Mouse (Mus musculus): Measurements from ENCODE around the gene Rgl1. TPM values are rescaled to one million over a fixed set of nuclear protein-coding genes. Genes with fewer than 3 reads are reported as not detected.
"Not testable (repeated sequence)": the region's sequence is repeated elsewhere in the genome, so short reads cannot be mapped to it uniquely, and the experiment has no call there.

Gene Rgl1
- polyA plus RNA-seq, 1 experiment, result 49.2 TPM

DNA sequence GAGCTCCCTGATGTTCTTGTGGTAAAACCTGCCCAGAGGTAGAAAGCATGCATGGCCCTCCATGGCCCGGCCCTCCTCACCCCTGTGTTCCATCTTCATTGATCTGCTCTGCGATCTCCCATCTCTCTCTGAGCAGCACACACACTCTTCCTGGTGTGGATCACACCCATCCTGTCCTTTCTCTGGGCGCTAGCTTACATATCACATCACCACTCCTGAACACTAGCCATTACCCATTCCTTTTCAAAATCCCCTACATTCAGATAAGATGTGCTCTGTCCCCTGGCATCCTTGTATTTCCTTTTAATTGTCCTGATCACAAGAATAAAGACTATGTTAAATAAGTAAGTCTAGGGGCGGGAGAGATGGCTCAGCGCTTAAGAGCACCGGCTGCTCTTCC lies 111.3 kb downstream of the Rgl1 start:
- H3K27me3 ChIP-seq (ENCODE audit: control insufficient read depth, insufficient read depth, low read length), result no peaks in the 10 kb centered on the region
- H3K4me1 ChIP-seq (ENCODE audit: control insufficient read depth, insufficient read depth, low read length), result no peaks in the 10 kb centered on the region
- H3K27ac ChIP-seq (ENCODE audit: control insufficient read depth, insufficient read depth, low read depth, low read length), result no peak overlapping the region
- H3K36me3 ChIP-seq (ENCODE audit: control insufficient read depth, insufficient read depth, low read length), result no peaks in the 10 kb centered on the region
- TF ChIP-seq CTCF (IDR thresholded peaks at IDR 0.05; ENCODE audit: control insufficient read depth, insufficient read depth, insufficient replicate concordance, low read depth, low read length), result no peak
- TF ChIP-seq POLR2A (IDR thresholded peaks at IDR 0.05; ENCODE audit: control insufficient read depth, low read depth, low read length), result no peak
- no peak overlapping the region for H3K4me3 ChIP-seq (ENCODE audit: control insufficient read depth, low read depth, low read length)

DNA sequence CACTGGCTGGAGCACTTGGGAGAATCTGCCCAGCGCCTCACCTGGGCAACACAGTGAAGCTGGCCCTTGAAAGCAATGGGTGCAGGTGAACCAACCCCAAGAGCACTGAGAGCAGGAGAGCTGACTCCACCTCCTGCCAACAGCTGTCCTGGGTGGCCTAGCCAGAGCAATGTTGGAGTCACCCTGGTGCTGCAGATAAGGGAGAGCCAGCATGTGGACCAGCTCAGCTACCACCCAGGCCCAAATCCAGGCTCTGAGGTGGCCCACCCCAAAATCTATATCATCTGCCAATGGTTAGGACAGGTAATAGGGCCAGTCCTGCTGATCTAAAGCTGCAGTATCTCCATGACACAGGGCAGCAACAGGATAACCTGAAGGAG lies 114.7 kb downstream of the Rgl1 start:
- TF ChIP-seq CTCF (IDR thresholded peaks at IDR 0.05; ENCODE audit: control insufficient read depth, insufficient read depth, insufficient replicate concordance, low read depth, low read length) (no peak), POLR2A (IDR thresholded peaks at IDR 0.05; ENCODE audit: control insufficient read depth, low read depth, low read length) (no peak)
- H3K27ac ChIP-seq (ENCODE audit: control insufficient read depth, insufficient read depth, low read depth, low read length), result peak overlapping the region; percentile 15; the same call in 1 of the 2 replicates

DNA sequence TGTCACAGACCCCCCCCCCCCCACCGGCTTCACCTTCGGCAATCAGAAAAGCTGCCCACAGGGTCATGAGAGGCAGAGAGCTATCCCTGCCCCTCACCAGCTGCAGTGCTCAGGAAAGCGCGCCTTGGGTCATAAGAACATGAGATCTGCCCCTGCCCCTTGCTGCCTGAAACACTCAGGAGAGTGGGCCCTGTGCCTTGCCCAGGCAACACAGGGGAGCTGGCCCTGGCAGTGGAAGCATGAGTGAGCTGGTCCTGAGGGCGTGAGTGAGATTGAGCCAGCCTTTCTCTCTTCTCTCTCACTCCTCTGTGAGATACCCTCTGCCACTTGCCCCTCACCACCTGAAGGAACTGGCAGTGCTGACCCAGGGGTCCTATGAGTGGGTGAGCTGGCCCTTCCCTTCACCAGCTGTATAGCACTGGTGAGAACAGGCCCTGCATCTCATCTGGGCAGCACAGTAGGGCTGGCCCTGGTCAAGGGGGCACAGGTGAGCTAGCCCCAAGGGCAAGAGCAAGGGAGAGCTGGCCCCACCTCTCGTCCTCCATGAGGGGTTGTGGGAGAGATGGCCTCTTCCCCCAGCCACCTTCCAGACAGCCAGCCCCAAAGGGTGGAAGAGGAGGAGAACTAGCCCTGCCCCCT lies 115.2 kb downstream of the Rgl1 start:
- H3K4me1 ChIP-seq (ENCODE audit: control insufficient read depth, insufficient read depth, low read length), result no peaks in the 10 kb centered on the region
- no peak overlapping the region for H3K4me3 ChIP-seq (ENCODE audit: control insufficient read depth, low read depth, low read length)
- H3K27ac ChIP-seq (ENCODE audit: control insufficient read depth, insufficient read depth, low read depth, low read length), result no peak overlapping the region
- no peaks in the 10 kb centered on the region for H3K36me3 ChIP-seq (ENCODE audit: control insufficient read depth, insufficient read depth, low read length)
- TF ChIP-seq POLR2A (IDR thresholded peaks at IDR 0.05; ENCODE audit: control insufficient read depth, low read depth, low read length), result no peak
- TF ChIP-seq CTCF (IDR thresholded peaks at IDR 0.05; ENCODE audit: control insufficient read depth, insufficient read depth, insufficient replicate concordance, low read depth, low read length), result no peak
- no peaks in the 10 kb centered on the region for H3K27me3 ChIP-seq (ENCODE audit: control insufficient read depth, insufficient read depth, low read length)

More for the DNA sequence above, 114.7 kb downstream of the Rgl1 start:
- no peak overlapping the region for H3K4me3 ChIP-seq (ENCODE audit: control insufficient read depth, low read depth, low read length)
- no peaks in the 10 kb centered on the region for H3K27me3 ChIP-seq (ENCODE audit: control insufficient read depth, insufficient read depth, low read length)
- no peaks in the 10 kb centered on the region for H3K4me1 ChIP-seq (ENCODE audit: control insufficient read depth, insufficient read depth, low read length)
- no peaks in the 10 kb centered on the region for H3K36me3 ChIP-seq (ENCODE audit: control insufficient read depth, insufficient read depth, low read length)

DNA sequence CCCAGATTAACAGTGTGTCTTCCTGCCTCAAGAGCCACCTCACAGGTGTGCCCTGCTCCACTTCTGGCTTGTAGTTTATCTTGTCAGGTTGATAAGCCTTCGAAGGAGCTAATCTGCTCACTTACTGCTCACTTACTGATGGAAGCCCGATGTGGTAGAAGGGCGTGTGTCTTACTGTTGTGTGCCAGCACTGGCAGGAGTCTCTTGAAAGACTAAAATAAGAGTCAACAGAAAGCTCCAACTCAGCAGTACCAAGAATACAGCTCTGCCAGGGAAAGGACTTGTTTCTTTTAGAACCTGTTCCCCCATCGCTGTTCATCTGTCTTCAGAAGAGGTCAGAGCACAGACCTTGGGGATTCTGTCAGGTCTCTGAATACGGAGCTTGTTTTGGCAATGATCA lies 118.1 kb downstream of the Rgl1 start:
- no peak overlapping the region for H3K27ac ChIP-seq (ENCODE audit: control insufficient read depth, insufficient read depth, low read depth, low read length)
- H3K4me1 ChIP-seq (ENCODE audit: control insufficient read depth, insufficient read depth, low read length), result no peaks in the 10 kb centered on the region
- H3K27me3 ChIP-seq (ENCODE audit: control insufficient read depth, insufficient read depth, low read length), result no peaks in the 10 kb centered on the region
- no peaks in the 10 kb centered on the region for H3K36me3 ChIP-seq (ENCODE audit: control insufficient read depth, insufficient read depth, low read length)
- TF ChIP-seq POLR2A (IDR thresholded peaks at IDR 0.05; ENCODE audit: control insufficient read depth, low read depth, low read length) (no peak), CTCF (IDR thresholded peaks at IDR 0.05; ENCODE audit: control insufficient read depth, insufficient read depth, insufficient replicate concordance, low read depth, low read length) (no peak)
- no peak overlapping the region for H3K4me3 ChIP-seq (ENCODE audit: control insufficient read depth, low read depth, low read length)

DNA sequence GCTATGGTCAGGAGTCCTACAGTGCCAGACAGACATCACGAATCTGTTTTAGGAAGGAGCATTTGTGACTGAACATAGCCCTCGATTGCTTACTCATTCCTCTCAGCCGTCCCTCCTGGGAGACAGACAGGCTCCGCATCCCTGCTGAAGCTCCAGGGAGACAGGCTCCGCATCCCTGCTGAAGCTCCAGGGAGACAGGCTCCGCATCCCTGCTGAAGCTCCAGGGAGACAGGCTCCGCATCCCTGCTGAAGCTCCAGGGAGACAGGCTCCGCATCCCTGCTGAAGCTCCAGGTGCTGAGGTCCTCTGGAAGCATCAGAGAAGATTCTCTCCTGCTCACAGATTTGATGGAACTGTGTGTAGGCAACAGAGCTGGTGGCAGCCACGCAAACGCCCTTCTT lies 123.9 kb downstream of the Rgl1 start:
- not testable (repeated sequence) for H3K27ac ChIP-seq (ENCODE audit: control insufficient read depth, insufficient read depth, low read depth, low read length); H3K4me1 ChIP-seq (ENCODE audit: control insufficient read depth, insufficient read depth, low read length); H3K36me3 ChIP-seq (ENCODE audit: control insufficient read depth, insufficient read depth, low read length); H3K27me3 ChIP-seq (ENCODE audit: control insufficient read depth, insufficient read depth, low read length); H3K4me3 ChIP-seq (ENCODE audit: control insufficient read depth, low read depth, low read length)

DNA sequence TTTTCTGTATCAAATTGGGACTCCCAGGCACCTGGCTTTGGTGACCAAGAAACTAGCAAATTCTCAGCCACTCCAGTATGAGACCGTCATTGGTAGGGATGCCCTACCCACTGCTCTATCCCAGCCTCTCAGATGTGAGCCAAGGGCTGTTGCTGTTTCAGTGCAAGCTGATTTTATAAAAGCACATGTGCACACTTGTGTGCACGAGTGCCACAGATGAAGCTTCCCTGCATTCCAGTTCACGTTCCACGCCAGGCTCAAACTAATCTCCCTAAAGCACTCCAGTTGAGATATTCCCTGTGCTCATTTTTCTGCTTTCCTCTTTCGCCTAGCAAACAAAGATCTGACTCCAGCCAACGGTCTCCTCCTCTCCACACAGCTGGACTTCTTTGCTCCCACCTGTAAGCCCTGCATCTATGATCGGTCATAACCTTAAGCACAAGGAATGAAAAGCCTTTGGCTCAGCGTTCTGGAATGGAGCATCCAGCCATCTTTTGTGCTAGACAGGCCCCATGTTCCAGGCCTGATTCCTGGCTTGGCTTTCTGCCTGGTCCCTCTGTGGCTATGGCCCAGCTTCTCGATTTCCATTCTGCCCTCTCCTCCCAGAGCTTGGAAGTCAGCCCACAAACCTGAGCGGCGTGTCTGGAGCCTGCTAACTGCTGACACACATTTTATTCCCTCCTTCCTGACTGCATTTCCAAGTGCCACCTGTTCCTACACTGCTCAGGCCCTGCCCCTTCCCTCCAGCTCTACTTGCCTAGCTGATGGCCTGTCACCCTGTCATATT lies 125.8 kb downstream of the Rgl1 start:
- Histone ChIP-seq H3K36me3 (ENCODE audit: control insufficient read depth, insufficient read depth, low read length) (no peaks in the 10 kb centered on the region), H3K4me3 (ENCODE audit: control insufficient read depth, low read depth, low read length) (no peak overlapping the region), H3K27ac (ENCODE audit: control insufficient read depth, insufficient read depth, low read depth, low read length) (no peak overlapping the region), H3K4me1 (ENCODE audit: control insufficient read depth, insufficient read depth, low read length) (no peaks in the 10 kb centered on the region; the same call in none of the 2 replicates), H3K27me3 (ENCODE audit: control insufficient read depth, insufficient read depth, low read length) (no peaks in the 10 kb centered on the region)
- TF ChIP-seq CTCF (IDR thresholded peaks at IDR 0.05; ENCODE audit: control insufficient read depth, insufficient read depth, insufficient replicate concordance, low read depth, low read length) (no peak), POLR2A (IDR thresholded peaks at IDR 0.05; ENCODE audit: control insufficient read depth, low read depth, low read length) (no peak)

DNA sequence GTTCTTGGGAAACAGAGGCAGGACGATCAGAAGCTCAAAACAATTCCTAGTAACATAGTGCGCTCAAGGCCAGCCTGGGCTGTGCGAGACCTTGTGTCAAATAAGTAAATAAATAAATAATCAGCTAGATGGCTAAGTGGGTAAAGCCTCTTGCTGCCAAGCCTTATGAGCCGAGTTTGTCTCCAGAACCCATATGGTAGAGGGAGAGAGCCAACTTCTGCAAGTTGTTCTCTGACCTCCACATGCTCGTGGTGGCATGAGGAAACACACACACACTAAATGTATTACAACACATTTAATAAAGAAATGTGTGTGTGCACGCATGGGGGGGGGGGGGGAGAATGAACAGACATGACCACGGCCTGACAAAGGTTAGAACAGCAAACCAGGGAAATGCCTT lies 126.8 kb downstream of the Rgl1 start:
- Histone ChIP-seq H3K27me3 (ENCODE audit: control insufficient read depth, insufficient read depth, low read length) (no peaks in the 10 kb centered on the region), H3K36me3 (ENCODE audit: control insufficient read depth, insufficient read depth, low read length) (no peaks in the 10 kb centered on the region), H3K27ac (ENCODE audit: control insufficient read depth, insufficient read depth, low read depth, low read length) (no peak overlapping the region), H3K4me3 (ENCODE audit: control insufficient read depth, low read depth, low read length) (no peak overlapping the region), H3K4me1 (ENCODE audit: control insufficient read depth, insufficient read depth, low read length) (no peaks in the 10 kb centered on the region; the same call in none of the 2 replicates)
- TF ChIP-seq CTCF (IDR thresholded peaks at IDR 0.05; ENCODE audit: control insufficient read depth, insufficient read depth, insufficient replicate concordance, low read depth, low read length), result no peak
